Mouse (Mus musculus) liver, embryonic 13.5 days (tissue): Measurements from ENCODE around the gene Sipa1l2. TPM values are rescaled to one million over a fixed set of nuclear protein-coding genes. Genes with fewer than 3 reads are reported as not detected.

Source experiments
- ATAC-seq: fragments of 200-750 bp; cut with Nextera tagmentation; 2 replicates; pipeline ENCODE4 v1.8.0; 2017; ENCODE audit warnings: low read depth, mild to moderate bottlenecking, moderate number of reproducible peaks, moderate library complexity
- DNase-seq: peaks from one replicate; pipeline ENCODE4 v3.0.0; 2022
- H3K27ac ChIP-seq: fragments of 300-500 bp; sonication (generic); 2 replicates; pipeline ENCODE4 v1.5.1; 2015; ENCODE audit warnings: moderate library complexity, mild to moderate bottlenecking, inconsistent platforms
- H3K27me3 ChIP-seq: fragments of 300-500 bp; sonication (generic); 2 replicates; pipeline ENCODE4 v1.6.1; 2015; ENCODE audit warnings: mild to moderate bottlenecking, inconsistent platforms
- H3K36me3 ChIP-seq: fragments of 300-500 bp; sonication (generic); 2 replicates; pipeline ENCODE4 v1.6.1; 2015; ENCODE audit warnings: mild to moderate bottlenecking, inconsistent platforms
- H3K4me1 ChIP-seq: fragments of 300-500 bp; sonication (generic); replicated peaks from 2 replicates; pipeline ENCODE4 v1.6.1; 2015; ENCODE audit warnings: inconsistent platforms
- H3K4me2 ChIP-seq: fragments of 300-500 bp; sonication (generic); 2 replicates; pipeline ENCODE4 v1.6.1; 2015; ENCODE audit warnings: inconsistent platforms, mild to moderate bottlenecking, moderate library complexity
- H3K4me3 ChIP-seq: fragments of 300-500 bp; sonication (generic); replicated peaks from 2 replicates; pipeline ENCODE4 v1.5.1; 2015; ENCODE audit warnings: mild to moderate bottlenecking, inconsistent platforms
- H3K9ac ChIP-seq: fragments of 300-500 bp; sonication (generic); 2 replicates; pipeline ENCODE4 v1.6.1; 2015; ENCODE audit warnings: mild to moderate bottlenecking, inconsistent platforms
- H3K9me3 ChIP-seq: fragments of 300-500 bp; sonication (generic); replicated peaks from 2 replicates; pipeline ENCODE4 v1.6.1; 2016; ENCODE audit warnings: inconsistent platforms
- WGBS: fragments of 180-500 bp; shearing (Covaris S2); methylation state at CpG from one replicate; pipeline ENCODE4 v1.1.7; 2015; ENCODE audit not compliant: insufficient replicate concordance; 5-methylcytosine and 5-hydroxymethylcytosine counted together
- polyA plus RNA-seq: library from polyadenylated mRNA; unstranded; fragments of >200 nt; fragmentation: Nextera tagmentation; extraction: Ambion mirVana; gene quantifications from 2 replicates; pipeline ENCODE4 v1.2.1, GENCODE M21; 2015

Gene Sipa1l2
- polyA plus RNA-seq, 1 experiment from 2014 or later, result 0.70 TPM

GRCm38 (mm10) chr8:125572246-125572645, 2.6 kb upstream of the Sipa1l2 start:
- Histone ChIP-seq H3K4me3 (no peak overlapping the region), H3K4me2 (no peak overlapping the region), H3K27me3 (peaks cover 39% of the 10 kb centered on the region), H3K36me3 (no peaks in the 10 kb centered on the region), H3K9ac (no peak overlapping the region), H3K27ac (no peak overlapping the region), H3K9me3 (no peaks in the 10 kb centered on the region), H3K4me1 (peaks cover 29% of the 10 kb centered on the region)
- DNase-seq (no peak), ATAC-seq (no peak)
- 85% methylated on average over 4 of the region's 4 CpGs for WGBS

DNA sequence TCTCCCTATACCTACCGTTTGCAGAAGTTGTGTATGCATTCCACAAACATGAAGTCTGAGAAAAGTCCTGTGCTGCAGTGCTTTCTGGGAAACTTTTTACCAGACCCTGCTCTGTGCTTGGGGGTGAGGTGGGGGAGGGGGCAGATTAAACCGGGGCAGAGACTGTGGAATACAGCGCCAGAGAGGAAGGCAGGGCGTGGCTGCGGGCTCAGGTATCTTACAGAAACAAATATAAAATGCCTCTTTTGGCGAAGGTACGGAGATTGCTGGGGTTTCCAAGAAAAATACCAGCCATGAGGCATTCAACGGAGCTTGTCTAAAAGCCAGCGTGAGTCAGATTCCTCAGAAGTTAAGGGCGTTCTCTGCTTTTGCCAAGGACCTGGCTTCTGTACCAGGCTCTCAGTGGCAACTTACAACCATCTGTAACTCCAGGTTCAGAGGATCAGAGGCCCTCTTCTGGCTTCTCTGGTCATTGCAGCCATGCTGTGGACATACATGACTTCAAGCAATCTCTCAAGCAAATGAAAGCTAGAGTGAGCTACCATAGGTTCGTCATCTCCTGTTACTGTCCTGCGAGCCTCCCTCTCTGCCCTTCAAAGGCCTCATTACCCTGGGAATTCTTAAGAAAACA, 1.3 kb upstream of the Sipa1l2 start:
- WGBS, result 57% methylated on average over 12 of the region's 12 CpGs
- H3K27ac ChIP-seq, result no peak overlapping the region
- H3K9ac ChIP-seq, result no peak overlapping the region
- no peaks in the 10 kb centered on the region for H3K36me3 ChIP-seq
- DNase-seq (no peak), ATAC-seq (no peak)
- no peak overlapping the region for H3K4me3 ChIP-seq
- peaks cover 29% of the 10 kb centered on the region for H3K4me1 ChIP-seq
- peak overlapping the region; percentile 86; the same call in 1 of the 2 replicates for H3K4me2 ChIP-seq
- H3K9me3 ChIP-seq, result no peaks in the 10 kb centered on the region
- peaks cover 44% of the 10 kb centered on the region for H3K27me3 ChIP-seq

- ATAC-seq (no peak), DNase-seq (no peak)
- 5% methylated on average over 13 of the region's 13 CpGs for WGBS
- Histone ChIP-seq H3K4me3 (peak overlapping the region; percentile 66), H3K27me3 (peaks cover 44% of the 10 kb centered on the region), H3K4me1 (peaks cover 29% of the 10 kb centered on the region), H3K4me2 (peak overlapping the region; percentile 86), H3K9me3 (no peaks in the 10 kb centered on the region), H3K27ac (no peak overlapping the region), H3K9ac (peak overlapping the region; percentile 63), H3K36me3 (no peaks in the 10 kb centered on the region)
These were observed 781 bp upstream of the Sipa1l2 start for GRCm38 (mm10) chr8:125570389-125570788.

DNA sequence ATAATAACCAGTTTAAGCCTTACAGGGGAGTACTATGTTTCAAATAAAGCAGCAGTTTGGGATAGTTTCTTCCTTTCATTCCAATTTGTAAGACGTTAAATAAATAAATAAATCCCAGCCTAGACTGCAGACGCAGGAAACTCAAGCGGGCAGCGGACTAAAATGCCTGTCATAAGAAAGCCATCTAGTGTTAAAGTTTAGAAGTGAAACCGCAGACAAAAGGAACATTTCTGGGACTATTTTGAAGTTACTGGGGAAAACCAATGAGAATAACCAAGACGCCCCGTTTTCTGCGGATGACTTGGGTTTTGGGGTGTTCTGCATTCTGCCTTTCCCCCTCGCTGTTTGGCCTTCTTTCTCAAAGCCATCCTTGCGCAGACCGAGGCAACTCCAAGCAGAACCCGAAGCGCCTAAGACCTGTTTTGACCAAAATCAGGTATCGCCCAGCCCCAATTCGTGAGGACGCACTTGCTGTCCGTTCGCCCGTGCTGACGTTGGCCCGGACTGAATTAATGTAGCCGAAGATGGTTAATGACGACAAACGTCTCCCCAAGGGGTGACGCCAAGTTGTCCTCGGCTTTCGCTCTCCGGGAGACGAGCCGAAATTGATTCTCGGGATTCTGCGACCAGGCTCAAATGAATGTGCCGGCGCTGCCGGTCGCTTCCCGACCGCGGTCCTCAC, 616 bp downstream of the Sipa1l2 start:
- H3K27ac ChIP-seq, result no peak overlapping the region
- peak overlapping the region; percentile 62 for H3K9ac ChIP-seq
- H3K27me3 ChIP-seq, result peaks cover 49% of the 10 kb centered on the region
- no peak for ATAC-seq
- under 1% methylated on average over 39 of the region's 39 CpGs for WGBS
- no peaks in the 10 kb centered on the region for H3K36me3 ChIP-seq
- H3K4me2 ChIP-seq, result peak overlapping the region; percentile 86
- H3K9me3 ChIP-seq, result no peaks in the 10 kb centered on the region
- H3K4me1 ChIP-seq, result peaks cover 29% of the 10 kb centered on the region
- peak overlapping the region; percentile 66 for H3K4me3 ChIP-seq
- no peak for DNase-seq

DNA sequence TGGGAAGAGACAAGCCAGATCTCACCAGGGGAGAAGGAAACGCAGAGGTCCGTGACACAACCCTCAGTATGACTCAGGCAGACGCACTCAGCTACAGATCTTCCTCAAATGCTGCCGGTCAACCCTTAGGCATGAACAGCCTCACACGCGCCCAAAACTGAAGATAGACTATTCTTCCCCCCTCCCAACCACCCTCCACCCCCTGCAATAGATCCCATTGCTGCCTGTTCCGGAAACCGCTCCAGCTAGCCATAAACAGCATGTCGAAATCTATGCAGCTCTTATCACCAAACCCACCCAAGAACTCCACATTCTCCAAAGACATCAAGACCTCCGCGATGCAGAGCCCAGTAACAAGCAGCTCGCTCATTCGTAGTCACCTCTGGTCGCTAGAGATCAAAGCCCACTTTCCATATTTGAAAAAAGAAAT, 1.2 kb downstream of the Sipa1l2 start:
- WGBS, result 4% methylated on average over 14 of the region's 14 CpGs

DNA sequence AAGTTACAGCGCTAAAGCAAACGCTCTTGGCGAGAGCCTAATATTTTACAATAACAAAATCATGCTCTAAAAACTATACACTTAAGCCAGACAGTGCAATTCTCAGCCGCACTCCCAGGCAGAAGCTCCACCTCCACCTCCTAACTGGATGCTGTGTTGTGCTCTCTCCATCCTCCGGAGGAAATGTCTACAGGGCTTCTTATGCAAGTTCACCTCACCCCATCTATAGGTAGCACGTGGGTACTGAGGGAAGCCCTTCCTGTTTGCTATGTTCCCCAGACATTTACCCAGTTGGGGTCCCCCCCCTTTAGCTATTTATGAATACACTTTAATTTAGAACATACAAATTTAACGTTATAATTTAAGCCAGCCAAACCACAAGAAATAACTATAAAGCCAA, 2.0 kb downstream of the Sipa1l2 start:
- Histone ChIP-seq H3K9ac (no peak overlapping the region), H3K27ac (no peak overlapping the region), H3K4me1 (peaks cover 29% of the 10 kb centered on the region), H3K27me3 (peaks cover 50% of the 10 kb centered on the region), H3K4me2 (no peak overlapping the region), H3K4me3 (no peak overlapping the region), H3K36me3 (no peaks in the 10 kb centered on the region), H3K9me3 (no peaks in the 10 kb centered on the region)
- ATAC-seq (no peak), DNase-seq (no peak)
- WGBS, result 52% methylated on average over 7 of the region's 7 CpGs

More for the DNA sequence above, 1.2 kb downstream of the Sipa1l2 start:
- Histone ChIP-seq H3K4me1 (peaks cover 29% of the 10 kb centered on the region), H3K4me2 (peak overlapping the region; percentile 86), H3K9ac (no peak overlapping the region), H3K9me3 (no peaks in the 10 kb centered on the region), H3K4me3 (peak overlapping the region; percentile 66), H3K36me3 (no peaks in the 10 kb centered on the region), H3K27ac (no peak overlapping the region), H3K27me3 (peaks cover 50% of the 10 kb centered on the region)
- ATAC-seq (no peak), DNase-seq (no peak)

GRCm38 (mm10) chr8:125562878-125563277, 6.7 kb downstream of the Sipa1l2 start:
- peaks cover 18% of the 10 kb centered on the region for H3K27me3 ChIP-seq
- H3K36me3 ChIP-seq, result no peaks in the 10 kb centered on the region
- H3K4me1 ChIP-seq, result peaks cover 16% of the 10 kb centered on the region
- no peaks in the 10 kb centered on the region for H3K9me3 ChIP-seq
- H3K27ac ChIP-seq, result no peak overlapping the region
- H3K9ac ChIP-seq, result no peak overlapping the region
- WGBS, result 65% methylated on average over 8 of the region's 8 CpGs
- H3K4me2 ChIP-seq, result no peak overlapping the region
- DNase-seq (no peak), ATAC-seq (no peak)
- no peak overlapping the region for H3K4me3 ChIP-seq

DNA sequence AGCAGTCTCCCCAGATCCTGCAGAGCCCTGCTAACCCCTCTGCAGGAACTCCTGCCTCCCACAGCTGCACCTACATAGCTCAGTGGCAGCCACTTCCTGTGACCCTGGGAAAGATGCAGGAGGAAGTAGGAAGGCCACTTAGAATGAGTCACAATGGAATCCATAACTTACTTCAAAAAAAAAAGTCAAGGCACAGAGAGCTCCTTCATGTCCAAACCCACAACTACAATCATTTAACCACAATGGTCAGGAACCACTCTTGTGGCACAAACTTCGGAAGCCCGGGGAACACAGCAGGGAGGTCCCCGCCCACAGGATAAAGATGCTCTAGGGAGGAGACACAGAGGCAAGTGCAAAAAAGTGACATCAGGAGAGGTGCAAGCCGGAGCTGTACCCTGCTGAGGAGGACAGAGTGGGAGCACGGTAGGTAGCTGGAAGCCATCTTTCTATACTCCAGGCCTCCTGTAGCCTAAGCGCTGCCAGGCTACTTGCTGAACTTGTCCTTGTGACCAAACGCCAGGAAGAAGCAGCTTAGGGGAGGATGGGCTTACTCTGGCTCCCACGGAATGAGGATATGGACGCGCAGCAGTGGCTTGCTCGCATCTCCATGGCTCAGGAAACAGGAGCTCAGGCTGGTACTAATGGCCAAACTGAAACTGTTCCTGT, 8.7 kb downstream of the Sipa1l2 start:
- no peak overlapping the region for H3K27ac ChIP-seq
- no peaks in the 10 kb centered on the region for H3K36me3 ChIP-seq
- no peak overlapping the region for H3K9ac ChIP-seq
- 21% methylated on average over 11 of the region's 11 CpGs for WGBS
- no peak for ATAC-seq
- peaks cover 28% of the 10 kb centered on the region for H3K4me1 ChIP-seq
- peaks cover 6% of the 10 kb centered on the region; the same call in 1 of the 2 replicates for H3K27me3 ChIP-seq
- H3K4me3 ChIP-seq, result no peak overlapping the region
- H3K9me3 ChIP-seq, result no peaks in the 10 kb centered on the region
- no peak overlapping the region for H3K4me2 ChIP-seq
- DNase-seq, result no peak

- 0 out of 2 replicates have a peak, but pooled peaks cover 5% of the 10 kb centered on the region for H3K27me3 ChIP-seq
- H3K9me3 ChIP-seq, result no peaks in the 10 kb centered on the region
- peaks cover 28% of the 10 kb centered on the region for H3K4me1 ChIP-seq
- no peak overlapping the region for H3K4me3 ChIP-seq
- H3K9ac ChIP-seq, result no peak overlapping the region
- no peaks in the 10 kb centered on the region for H3K36me3 ChIP-seq
- no peak overlapping the region for H3K27ac ChIP-seq
- ATAC-seq, result no peak
- DNase-seq, result no peak
- no peak overlapping the region for H3K4me2 ChIP-seq
- 56% methylated on average over 5 of the region's 5 CpGs for WGBS
These were observed 10.4 kb downstream of the Sipa1l2 start for GRCm38 (mm10) chr8:125559066-125559653.

DNA sequence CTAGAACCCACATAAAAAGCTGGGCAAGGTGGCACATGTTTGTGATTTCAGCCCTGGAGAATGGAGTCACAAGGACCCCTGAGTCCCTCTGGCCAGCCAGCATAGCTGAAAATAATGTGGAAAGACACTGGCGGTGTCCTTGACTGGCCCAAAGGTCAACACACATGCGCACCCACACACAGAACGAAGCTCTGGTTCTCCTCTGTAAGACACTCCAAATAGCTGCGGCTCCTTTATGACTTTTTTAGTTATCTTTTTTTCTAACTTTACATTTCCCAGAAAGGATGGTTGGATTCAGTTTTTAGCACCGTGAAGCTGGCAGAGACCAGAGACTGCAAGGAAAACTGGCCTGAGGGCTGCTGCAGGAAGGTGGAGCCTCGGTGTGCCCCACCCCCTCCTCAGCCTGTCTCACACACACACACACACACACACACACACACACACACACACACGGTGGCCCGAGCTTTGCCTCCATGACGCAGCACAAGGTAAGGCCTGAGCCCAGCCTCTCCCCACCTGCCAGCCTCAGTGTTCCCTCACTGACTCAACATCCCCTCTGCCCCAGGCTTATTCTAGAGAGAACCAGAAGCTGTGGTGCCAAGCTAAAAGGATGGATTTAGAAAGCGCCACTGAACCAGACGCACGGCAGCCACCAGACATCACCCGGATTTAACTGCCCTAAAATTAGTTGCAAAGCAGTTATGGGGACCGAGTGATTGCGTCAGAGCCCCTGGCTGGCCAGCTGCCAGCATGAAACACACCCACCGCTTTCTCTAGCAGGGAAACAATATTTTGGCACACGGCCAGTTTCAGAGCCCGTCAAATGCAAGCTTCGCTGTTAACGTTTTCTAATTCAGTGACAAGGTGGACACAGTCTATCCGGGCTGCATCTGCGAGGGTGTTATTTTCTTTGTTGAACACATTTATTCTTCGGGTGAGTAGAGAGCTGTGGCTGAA, 11.2 kb downstream of the Sipa1l2 start:
- H3K9ac ChIP-seq, result no peak overlapping the region
- H3K4me3 ChIP-seq, result no peak overlapping the region
- WGBS, result 27% methylated on average over 23 of the region's 23 CpGs
- no peaks in the 10 kb centered on the region for H3K36me3 ChIP-seq
- ATAC-seq (no peak), DNase-seq (peak; percentile 13)
- no peaks in the 10 kb centered on the region for H3K9me3 ChIP-seq
- H3K4me1 ChIP-seq, result peaks cover 28% of the 10 kb centered on the region
- 0 out of 2 replicates have a peak, but pooled peaks cover 3% of the 10 kb centered on the region for H3K27me3 ChIP-seq
- H3K27ac ChIP-seq, result no peak overlapping the region
- H3K4me2 ChIP-seq, result peak overlapping the region; percentile 46
